Mouse (Mus musculus) skeletal muscle tissue, adult 2 months (tissue): ENCODE measurements around the gene Tppp3.

Experiments used
- DNase-seq: peaks from one replicate; pipeline ENCODE4 v3.0.0-alpha.2; 2012; ENCODE audit warnings: low read depth, low spot score

The Tppp3 gene

DNA sequence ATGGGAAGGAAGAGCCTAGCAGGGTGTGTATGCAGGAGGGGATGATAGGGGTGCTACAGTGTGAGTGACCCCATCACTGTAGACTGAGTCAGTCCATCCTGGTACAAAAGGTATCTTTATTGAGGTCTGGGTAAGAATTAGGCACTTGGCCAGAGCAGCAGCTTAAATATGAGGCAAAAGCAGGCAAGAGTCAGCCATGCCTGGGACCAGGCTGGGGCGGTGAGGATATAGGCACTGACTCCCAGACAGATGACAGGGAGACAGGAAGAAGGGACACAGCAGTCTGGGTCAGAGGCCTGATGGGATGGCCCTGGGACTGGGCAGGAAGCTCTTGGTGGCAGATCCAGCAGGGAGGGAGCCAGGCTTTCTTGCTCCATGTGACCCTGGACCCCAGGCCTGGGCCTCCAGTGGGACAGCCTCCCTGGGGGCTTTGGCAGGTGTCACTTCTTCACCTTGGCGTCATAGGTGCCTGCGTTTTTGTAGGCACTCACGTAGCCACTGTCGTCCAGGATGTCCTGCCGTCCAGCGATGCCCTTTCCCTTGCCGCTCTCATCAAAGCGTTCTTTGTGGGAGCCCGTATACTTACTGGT is 3.8 kb downstream of the Tppp3 start:
- no peak for DNase-seq

- DNase-seq, result no peak
Observed at GRCm38 (mm10) chr8:105466700-105467291, 4.5 kb downstream of the Tppp3 start.

DNA sequence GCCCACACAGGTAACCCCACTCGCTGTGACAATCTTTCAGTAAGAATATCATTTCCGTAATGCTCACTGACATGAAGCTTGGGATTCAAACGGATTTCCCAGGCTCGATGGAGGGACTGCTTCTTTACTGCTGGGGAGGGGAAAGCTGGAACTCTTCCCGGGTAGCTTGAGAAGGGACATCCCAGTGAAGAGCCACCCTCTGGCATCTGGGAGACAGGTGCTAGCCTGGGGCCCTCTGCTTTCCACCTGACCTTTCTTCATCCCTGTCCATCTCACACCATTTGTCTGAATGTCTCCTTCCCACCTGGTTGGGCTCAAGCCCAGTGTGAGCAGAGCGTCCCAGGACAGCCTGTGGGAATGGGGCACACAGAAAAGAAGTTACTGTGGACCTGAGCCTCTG is 5.1 kb downstream of the Tppp3 start:
- DNase-seq, result no peak

DNA sequence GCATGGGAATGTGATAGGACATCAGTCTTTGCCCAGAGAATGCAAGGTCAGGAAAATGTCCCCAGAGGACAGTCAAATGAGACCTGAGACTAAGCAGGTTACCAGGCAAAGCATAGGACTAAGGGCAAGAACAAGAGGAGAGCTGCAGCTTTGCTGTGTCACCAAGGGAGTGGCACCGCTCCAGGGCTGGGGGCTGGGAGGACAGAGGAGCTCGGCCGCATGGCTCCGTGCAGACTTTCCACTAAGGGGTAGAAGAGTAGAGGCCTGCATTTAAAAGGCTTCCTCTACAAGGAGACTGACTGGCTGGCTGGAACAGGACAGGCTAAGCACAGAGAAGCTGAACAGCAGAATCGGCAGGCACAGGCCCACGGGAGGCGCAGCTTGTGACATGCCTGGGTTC is 6.7 kb downstream of the Tppp3 start:
- no peak for DNase-seq

- no peak for DNase-seq
Observed at GRCm38 (mm10) chr8:105461085-105461803, 10.1 kb downstream of the Tppp3 start.

DNA sequence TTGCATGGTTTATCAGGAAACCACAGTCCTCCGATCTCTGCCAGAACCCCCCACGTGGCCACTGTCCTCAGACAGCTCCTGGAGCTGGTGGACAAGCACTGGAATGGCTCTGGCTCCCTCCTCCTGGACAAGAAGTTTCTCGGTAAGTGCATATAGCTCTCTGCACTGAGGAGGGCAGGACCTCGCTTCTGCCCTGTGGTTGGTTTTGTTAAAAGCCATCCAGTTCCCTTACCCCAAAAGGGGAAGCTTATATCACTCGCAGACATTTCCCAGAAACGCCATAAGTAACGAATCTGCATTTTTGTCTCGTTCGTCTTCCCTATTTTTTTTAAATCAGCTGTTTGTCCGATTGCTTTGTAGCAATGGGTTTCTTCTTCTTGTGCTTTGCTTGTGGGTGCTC is 16.1 kb downstream of the Tppp3 start:
- no peak for DNase-seq

DNA sequence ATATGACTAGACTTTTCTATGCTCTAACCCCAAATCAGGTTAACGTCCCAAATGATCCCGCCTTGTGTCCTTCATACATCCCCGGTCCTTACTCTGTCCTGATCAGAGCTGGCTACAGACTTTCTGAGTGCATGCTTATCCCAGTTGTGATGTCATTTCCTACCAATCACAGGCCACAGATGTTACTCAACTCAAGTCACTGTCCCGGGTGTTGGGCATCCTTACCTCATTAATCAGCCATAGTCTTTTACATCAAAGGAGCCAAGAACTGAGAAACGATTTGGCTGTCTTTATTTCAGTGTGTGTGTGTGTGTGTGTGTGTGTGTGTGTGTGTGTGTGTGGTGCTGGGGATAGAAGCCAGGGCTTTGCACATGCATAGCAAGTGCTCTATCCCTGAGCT is 17.2 kb downstream of the Tppp3 start:
- no peak for DNase-seq

GRCm38 (mm10) chr8:105453296-105453695 is 18.0 kb downstream of the Tppp3 start:
- DNase-seq, result no peak

DNA sequence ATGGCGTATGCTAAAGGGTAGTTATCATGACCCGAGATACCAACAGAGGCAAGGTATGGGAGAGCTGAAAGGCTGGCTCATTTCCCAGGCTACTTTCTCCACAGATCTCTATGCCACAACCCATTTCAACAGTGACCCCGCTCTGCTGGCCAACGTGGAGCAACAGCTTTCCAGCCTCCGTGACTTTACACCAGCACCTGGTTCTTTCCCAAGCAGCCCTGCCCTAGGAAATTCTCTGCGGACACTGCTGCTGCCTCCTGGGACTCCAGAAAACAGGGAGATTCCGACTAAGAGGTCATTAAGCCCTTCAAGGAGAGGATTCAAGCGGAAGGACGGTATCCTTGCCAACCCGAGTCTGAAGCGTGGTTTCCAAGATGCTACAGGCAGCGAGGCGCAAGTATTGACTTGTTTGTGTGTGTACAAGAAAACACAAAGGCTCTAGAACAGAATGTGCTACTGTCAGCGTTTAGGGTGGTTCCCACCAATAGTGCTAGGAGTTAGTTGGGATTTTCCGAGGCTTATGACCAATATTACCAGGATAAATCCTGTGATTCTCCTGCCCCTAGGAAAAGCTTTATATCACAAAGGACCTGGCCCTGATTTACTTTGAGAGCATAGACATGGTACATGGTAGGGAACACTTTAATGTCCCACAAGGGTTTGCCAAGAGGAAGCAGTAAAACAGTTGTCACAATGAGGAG is 19.3 kb downstream of the Tppp3 start:
- no peak for DNase-seq

DNA sequence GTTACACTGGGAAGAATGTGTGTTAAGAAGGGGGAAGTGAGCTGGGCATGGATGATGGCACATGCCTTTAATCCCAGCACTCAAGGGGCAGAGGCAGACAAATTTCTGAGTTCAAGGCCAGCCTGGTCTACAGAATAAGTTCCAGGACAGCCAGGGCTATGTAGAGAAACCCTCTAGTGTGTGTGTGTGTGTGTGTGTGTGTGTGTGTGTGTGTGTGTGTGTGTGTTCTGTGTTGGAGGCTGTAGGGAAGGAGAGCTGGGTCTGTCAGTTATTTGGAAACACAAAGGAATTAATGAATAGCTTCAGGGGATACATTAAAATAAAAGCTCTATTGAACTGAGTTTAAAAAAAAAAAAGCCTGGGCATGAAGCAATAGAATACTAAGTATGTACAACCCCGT is 20.3 kb downstream of the Tppp3 start:
- no peak for DNase-seq

- DNase-seq, result no peak
Observed at GRCm38 (mm10) chr8:105448596-105448995, 22.7 kb downstream of the Tppp3 start.

GRCm38 (mm10) chr8:105448188-105448587 is 23.1 kb downstream of the Tppp3 start:
- DNase-seq, result no peak

DNA sequence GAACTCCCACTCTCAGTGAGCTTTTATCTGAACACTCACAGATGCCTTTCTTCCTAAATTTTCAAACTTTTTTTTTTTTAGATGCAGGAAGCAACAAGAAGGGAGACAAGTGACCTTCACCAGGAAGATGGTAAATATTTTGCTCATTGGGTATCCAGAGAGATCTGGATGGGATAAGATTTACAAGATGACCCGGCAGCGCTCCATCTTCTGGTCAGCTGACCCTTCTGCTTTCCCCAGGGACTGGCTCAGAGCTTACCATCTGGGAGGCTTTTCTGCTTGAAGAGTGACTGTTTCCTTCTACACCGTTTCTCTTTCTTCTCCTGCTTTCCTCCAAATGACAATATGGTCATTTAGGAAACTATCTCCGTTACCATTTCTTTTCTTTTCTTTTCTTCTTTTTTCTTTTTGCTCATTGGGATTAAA is 25.2 kb downstream of the Tppp3 start:
- no peak for DNase-seq

DNA sequence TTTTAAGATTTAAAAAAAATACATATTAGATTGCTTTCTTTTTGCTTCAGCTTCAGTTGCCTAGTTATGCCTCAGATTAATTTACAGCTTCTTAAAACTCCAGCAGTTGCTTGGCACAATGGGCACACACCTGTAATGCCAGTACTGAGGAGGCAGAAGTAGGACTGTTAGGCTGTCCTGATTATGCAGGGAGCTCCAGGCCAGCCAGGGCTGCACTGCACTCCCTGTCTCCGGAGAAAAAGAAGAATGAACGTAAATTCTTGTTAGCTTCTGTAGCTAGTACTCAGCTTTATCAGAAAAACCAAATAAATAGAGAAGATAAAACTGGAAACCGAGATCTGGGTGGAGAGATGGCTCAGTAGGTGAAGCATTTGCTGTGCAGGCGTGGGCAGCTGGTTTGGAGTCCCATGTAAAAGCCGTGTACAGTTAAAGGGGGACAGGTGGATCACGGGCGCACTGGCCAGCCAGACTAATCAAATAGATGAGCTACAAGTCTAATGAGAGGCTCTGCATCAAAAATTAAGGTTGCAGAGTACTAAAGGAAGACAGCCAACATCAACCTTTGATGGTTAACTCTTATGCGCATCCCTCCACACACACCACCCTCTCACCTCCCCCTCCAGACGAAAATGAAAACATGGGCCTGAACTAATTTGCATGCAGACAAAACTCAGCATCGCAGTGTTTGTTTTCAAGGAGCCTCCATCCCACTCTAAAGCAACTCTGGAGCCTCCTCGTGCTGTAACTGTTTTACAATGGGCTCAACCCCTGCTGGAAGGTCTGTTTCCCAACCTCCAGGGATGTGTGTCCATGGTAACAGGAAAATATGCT is 25.8 kb downstream of the Tppp3 start:
- no peak for DNase-seq

GRCm38 (mm10) chr8:105442661-105443060 is 28.7 kb downstream of the Tppp3 start:
- no peak for DNase-seq

GRCm38 (mm10) chr8:105441433-105441832 is 29.9 kb downstream of the Tppp3 start:
- no peak for DNase-seq

DNA sequence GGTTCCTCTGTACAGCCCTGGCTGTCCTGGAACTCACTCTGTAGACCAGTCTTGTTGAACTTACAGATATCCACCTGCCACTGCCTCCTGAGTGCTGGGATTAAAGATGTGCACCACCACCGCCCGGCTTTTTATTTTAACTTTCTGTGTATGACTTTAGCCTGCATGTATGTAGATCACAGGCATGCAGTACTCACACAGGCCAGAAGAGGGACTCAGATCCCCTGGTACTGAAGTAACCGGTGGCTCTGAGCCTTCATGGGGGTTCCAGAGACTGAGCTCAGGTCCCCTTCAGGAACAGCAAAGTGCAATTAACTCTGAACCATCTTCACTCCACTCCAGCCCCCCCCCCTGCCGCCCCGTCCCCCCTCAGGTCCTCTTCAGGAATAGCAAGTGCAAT is 32.5 kb downstream of the Tppp3 start:
- DNase-seq, result peak; percentile 22

DNA sequence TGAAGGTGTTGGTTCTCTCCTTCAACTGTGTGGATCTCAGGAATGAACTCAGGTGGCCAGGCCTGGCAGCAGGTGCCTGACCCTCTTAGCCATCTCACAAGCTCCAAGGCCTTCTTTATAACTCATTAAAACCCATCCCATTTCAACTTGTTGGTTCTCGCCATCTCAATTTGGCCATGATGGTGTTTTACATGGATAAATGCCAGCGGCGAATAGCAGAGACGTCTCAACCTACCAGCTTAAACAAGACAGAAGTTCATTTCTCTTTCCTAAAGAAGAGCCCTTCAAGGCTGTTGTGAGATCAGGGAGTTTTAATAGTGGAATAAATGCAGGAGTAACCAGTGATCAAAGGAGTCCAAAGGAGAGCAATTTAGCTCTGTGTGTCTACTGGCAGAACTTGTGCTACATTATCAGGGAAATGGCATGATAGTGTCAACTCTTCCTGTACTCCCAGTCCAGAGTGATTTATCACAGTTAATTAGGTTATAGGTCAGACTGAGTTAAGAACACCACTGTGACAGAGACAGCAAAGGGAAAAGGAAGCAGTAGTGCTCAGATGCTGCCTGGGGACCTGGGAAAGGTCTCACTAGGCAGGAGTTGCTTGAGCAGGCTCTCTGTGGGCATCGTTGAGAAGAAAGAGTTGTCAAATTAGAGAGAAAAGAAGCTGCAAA is 34.1 kb downstream of the Tppp3 start:
- DNase-seq, result no peak

- DNase-seq, result no peak
Observed at GRCm38 (mm10) chr8:105436218-105436617, 35.1 kb downstream of the Tppp3 start.

- DNase-seq, result no peak
Observed at GRCm38 (mm10) chr8:105434136-105434535, 37.2 kb downstream of the Tppp3 start.

DNA sequence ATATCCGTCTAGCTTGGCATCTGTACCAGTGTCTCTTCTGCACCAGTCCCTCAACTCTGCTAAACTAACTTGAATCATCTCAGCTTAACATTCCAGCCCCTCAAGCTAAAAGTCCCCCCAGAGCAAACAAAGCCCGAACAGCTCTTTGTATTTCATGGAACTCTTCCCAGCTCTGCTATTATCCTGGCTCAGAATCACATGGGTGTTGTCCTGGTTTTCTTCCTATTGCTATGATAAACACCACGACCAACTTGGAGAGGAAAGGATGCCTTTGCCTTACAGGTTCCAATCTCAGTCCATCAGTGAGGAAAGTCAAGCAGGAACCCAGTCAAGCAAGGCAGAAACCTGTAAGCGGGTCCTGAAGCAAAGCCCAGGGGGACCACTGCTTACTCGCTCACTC is 37.8 kb downstream of the Tppp3 start:
- no peak for DNase-seq
